ENCODE assay signal across 20 mouse cellular contexts in the genomic region with DNA sequence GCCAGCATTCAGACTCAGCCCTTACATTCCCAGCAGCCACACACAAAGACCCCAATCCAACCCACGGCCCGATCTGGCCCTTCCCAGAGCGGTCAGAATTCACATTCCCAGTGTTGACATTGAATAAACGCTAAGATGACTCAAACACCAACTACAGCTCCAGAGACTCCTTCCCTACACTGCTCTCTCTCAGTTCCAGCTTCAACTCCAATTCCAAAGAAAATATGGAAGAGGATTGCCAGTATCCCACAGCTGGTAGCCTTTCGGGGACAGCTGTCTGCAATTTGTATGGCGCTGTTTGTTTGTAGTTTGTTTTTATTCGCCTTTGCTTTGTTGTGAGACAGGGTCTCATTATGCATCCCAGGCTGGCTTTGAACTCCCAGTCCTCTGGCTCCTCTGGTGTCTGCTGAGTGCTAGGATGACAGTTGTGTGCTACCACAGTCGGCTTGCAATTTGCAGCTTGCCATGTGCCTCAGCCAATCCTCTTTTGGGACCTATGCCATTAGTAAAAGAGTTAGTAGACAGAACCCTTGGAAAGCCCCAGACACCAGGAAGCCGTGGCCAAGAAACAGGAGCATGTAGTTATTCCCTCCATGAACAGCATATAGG. TPM values are rescaled to one million over a fixed set of nuclear protein-coding genes. Genes with fewer than 3 reads are reported as not detected.
DNase-seq lines count a peak whose midpoint lies in the region; TF ChIP-seq lines count a peak whose summit lies in the region.
"Had no signal": no experiment of that assay in that cellular context is flagged by ENCODE, and none has a peak within 500 bp of the region (broad histone marks: within the 10 kb centered on the region; RNA-seq: fewer than 3 reads in every experiment).

No protein-coding gene starts in this region.

- no peak overlapping the region for H3K4me3 ChIP-seq in gastrocnemius, adult 2 months
- H3K4me3 ChIP-seq: hindbrain, embryonic 13.5 days; limb, embryonic 12.5 days; liver, embryonic 12.5 days; midbrain, embryonic 10.5 days had no signal

- H3K27ac ChIP-seq in gastrocnemius, adult 2 months: no peak overlapping the region
- H3K27ac ChIP-seq: hindbrain, embryonic 13.5 days; limb, embryonic 12.5 days; liver, embryonic 12.5 days; macrophage; midbrain, embryonic 10.5 days; stomach, postnatal 0 days had no signal

- peak; percentile 14 for DNase-seq in gastrocnemius, adult 2 months
- no peak for DNase-seq in gastrocnemius, postnatal 4 days (ENCODE audit: low spot score in 2 of 2)
- peak; percentile 39 for DNase-seq in kidney, postnatal 10 days
- no peak for DNase-seq in kidney, postnatal 14 days
- DNase-seq in right cerebral cortex, postnatal 10 days (ENCODE audit: low spot score in 2 of 2): peak; percentile 26 to 32
- no peak for DNase-seq in right cerebral cortex, adult 2 months (ENCODE audit: low spot score in 2 of 2)
- no peak for DNase-seq in cerebellum, adult 18-20 months
- DNase-seq: adrenal gland, postnatal 36 days; B cell, adult 2 months; cerebellum, adult 2 months; gastrocnemius, postnatal 25 days; kidney, postnatal 36 days; layer of hippocampus, adult 9-11 months; retina, postnatal 1 day had no signal

- intact Hi-C loops in gastrocnemius, adult 2 months (cut with DNase I): no loop called here

- TF ChIP-seq CTCF in gastrocnemius, adult 2 months (IDR thresholded peaks at IDR 0.05): no peak

RNA-seq across cellular contexts. Expression of gene Pkdcc, which starts 51.0 kb away (rescaled TPM):
- 100 to 1,000 TPM in 1 of 2 experiments, 10 to 100 TPM in 1; 96.3 to 115 TPM for total RNA-seq in gastrocnemius, adult 2 months (2021)
- 10 to 100 TPM; 42.7 to 46.8 TPM for total RNA-seq in gastrocnemius, postnatal 4 days (2021)

Comparison
In these comparisons a context has a peak if more than half of its experiments do, and no peak if none do; other contexts are left out.
1. DNase-seq: peak in gastrocnemius, adult 2 months (single experiment), kidney, postnatal 10 days (single experiment) and right cerebral cortex, postnatal 10 days (2 of 2); none in gastrocnemius, postnatal 4 days (0 of 2), kidney, postnatal 14 days (single experiment), right cerebral cortex, adult 2 months (0 of 2) and cerebellum, adult 18-20 months (0 of 2).